Mouse (Mus musculus) forebrain, embryonic 15.5 days (tissue): ENCODE measurements around the gene Odf2. TPM values are rescaled to one million over a fixed set of nuclear protein-coding genes. Genes with fewer than 3 reads are reported as not detected.
"Not testable (repeated sequence)": the region's sequence is repeated elsewhere in the genome, so short reads cannot be mapped to it uniquely, and the experiment has no call there.

Experiments
- ATAC-seq: fragments of 200-750 bp; cut with Nextera tagmentation; replicated peaks from 2 replicates; pipeline ENCODE4 v1.8.0; 2017; ENCODE audit warnings: mild to moderate bottlenecking, moderate TSS enrichment, moderate library complexity
- H3K27ac ChIP-seq: fragments of 300-500 bp; sonication (generic); replicated peaks from 2 replicates; pipeline ENCODE4 v1.5.1; 2015; ENCODE audit warnings: mild to moderate bottlenecking, inconsistent platforms
- H3K27me3 ChIP-seq: fragments of 300-500 bp; sonication (generic); 2 replicates; pipeline ENCODE4 v1.6.1; 2015; ENCODE audit warnings: inconsistent platforms
- H3K36me3 ChIP-seq: fragments of 300-500 bp; sonication (generic); 2 replicates; pipeline ENCODE4 v1.6.1; 2015; ENCODE audit warnings: mild to moderate bottlenecking, inconsistent platforms
- H3K4me1 ChIP-seq: fragments of 300-500 bp; sonication (generic); 2 replicates; pipeline ENCODE4 v1.6.1; 2015; ENCODE audit warnings: inconsistent platforms
- H3K4me2 ChIP-seq: fragments of 300-500 bp; sonication (generic); replicated peaks from 2 replicates; pipeline ENCODE4 v1.6.1; 2015; ENCODE audit warnings: mild to moderate bottlenecking, inconsistent platforms
- H3K4me3 ChIP-seq: fragments of 300-500 bp; sonication (generic); 2 replicates; pipeline ENCODE4 v1.5.1; 2015; ENCODE audit warnings: mild to moderate bottlenecking, inconsistent platforms
- H3K9ac ChIP-seq: fragments of 300-500 bp; sonication (generic); replicated peaks from 2 replicates; pipeline ENCODE4 v1.6.1; 2015; ENCODE audit warnings: mild to moderate bottlenecking, inconsistent platforms
- H3K9me3 ChIP-seq: fragments of 300-500 bp; sonication (generic); 2 replicates; pipeline ENCODE4 v1.6.1; 2016; ENCODE audit warnings: inconsistent platforms
- WGBS: fragments of 180-500 bp; shearing (Covaris S2); methylation state at CpG from one replicate; pipeline ENCODE4 v1.1.7; 2015; ENCODE audit warnings: mixed read lengths; 5-methylcytosine and 5-hydroxymethylcytosine counted together
- polyA plus RNA-seq: library from polyadenylated mRNA; unstranded; fragments of >200 nt; fragmentation: Nextera tagmentation; extraction: Ambion mirVana; gene quantifications from 2 replicates; pipeline ENCODE4 v1.2.1, GENCODE M21; 2015

The Odf2 gene
- polyA plus RNA-seq, 1 experiment from 2014 or later: 67.9 TPM

DNA sequence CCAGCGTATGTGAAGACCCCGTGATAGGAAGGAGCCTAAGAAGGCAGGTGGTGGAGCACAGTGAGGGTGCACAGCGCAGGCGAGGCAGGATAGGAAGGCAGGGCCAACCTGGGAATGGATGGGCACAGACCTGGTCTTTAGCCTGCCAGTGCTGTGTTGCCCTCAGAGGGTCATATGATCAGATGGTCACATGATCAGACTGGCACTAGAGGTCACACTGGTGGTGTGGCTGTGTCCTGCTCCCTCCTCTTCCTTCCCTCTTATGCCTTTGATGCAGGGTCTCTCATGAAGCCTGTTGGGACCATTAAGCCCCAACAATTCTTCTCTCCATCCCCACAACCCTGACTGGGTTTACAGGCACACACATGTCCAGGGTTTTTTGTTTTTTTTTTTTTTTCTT is 15.2 kb upstream of the Odf2 start:
- Histone ChIP-seq H3K36me3 (no peaks in the 10 kb centered on the region), H3K4me3 (no peak overlapping the region), H3K4me2 (no peak overlapping the region), H3K27me3 (no peaks in the 10 kb centered on the region), H3K9ac (no peak overlapping the region), H3K27ac (no peak overlapping the region), H3K4me1 (peaks cover 15% of the 10 kb centered on the region), H3K9me3 (no peaks in the 10 kb centered on the region)
- no peak for ATAC-seq
- WGBS: 84% methylated on average over 4 of the region's 4 CpGs

DNA sequence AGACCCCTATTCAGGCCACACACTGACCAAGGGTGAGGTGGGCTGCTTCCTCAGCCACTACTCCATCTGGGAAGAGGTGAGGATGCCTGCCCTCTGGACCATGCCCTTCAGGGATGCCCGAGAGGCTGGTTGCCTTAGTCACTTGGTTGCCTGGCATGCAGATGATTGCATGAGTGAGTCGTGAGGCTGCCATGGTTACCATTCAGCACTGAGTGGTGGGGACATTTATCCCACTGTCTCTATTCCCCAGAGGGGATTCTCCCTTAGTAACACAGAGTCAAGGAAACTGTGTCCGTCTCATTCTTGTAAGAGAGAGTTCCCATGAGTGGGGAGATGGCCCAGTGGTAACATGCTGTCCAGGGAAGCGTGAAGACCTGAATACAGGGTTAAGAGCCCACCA is 11.0 kb upstream of the Odf2 start:
- Histone ChIP-seq H3K9me3 (no peaks in the 10 kb centered on the region), H3K27ac (no peak overlapping the region), H3K27me3 (no peaks in the 10 kb centered on the region), H3K4me2 (no peak overlapping the region), H3K9ac (no peak overlapping the region), H3K4me3 (no peak overlapping the region), H3K4me1 (no peaks in the 10 kb centered on the region), H3K36me3 (no peaks in the 10 kb centered on the region)
- ATAC-seq: no peak
- WGBS: 57% methylated on average over 4 of the region's 4 CpGs

DNA sequence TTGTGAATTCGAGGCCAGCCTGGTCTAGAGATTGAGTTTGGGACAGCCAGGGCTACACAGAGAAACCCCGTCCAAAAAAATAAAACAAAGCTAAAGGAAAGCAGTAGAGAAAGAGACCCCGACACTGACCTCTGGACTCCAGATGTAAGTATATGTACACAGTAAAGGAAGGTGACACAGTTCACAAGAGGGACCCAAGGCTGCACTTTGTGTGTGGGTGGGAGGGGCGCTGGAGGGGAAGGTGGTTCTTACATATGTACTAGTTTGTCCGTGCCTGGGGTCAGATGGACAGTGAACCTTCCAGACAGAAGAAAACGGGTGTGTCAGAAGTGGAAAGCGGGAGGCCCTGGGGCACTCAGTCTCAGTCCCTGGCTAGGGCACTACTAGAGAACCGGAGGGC is 9.8 kb upstream of the Odf2 start:
- Histone ChIP-seq H3K4me2 (no peak overlapping the region), H3K27me3 (no peaks in the 10 kb centered on the region), H3K4me1 (no peaks in the 10 kb centered on the region), H3K27ac (no peak overlapping the region), H3K9ac (no peak overlapping the region), H3K9me3 (no peaks in the 10 kb centered on the region), H3K4me3 (no peak overlapping the region), H3K36me3 (no peaks in the 10 kb centered on the region)
- ATAC-seq: no peak
- 76% methylated on average over 8 of the region's 8 CpGs for whole genome bisulfite sequencing

DNA sequence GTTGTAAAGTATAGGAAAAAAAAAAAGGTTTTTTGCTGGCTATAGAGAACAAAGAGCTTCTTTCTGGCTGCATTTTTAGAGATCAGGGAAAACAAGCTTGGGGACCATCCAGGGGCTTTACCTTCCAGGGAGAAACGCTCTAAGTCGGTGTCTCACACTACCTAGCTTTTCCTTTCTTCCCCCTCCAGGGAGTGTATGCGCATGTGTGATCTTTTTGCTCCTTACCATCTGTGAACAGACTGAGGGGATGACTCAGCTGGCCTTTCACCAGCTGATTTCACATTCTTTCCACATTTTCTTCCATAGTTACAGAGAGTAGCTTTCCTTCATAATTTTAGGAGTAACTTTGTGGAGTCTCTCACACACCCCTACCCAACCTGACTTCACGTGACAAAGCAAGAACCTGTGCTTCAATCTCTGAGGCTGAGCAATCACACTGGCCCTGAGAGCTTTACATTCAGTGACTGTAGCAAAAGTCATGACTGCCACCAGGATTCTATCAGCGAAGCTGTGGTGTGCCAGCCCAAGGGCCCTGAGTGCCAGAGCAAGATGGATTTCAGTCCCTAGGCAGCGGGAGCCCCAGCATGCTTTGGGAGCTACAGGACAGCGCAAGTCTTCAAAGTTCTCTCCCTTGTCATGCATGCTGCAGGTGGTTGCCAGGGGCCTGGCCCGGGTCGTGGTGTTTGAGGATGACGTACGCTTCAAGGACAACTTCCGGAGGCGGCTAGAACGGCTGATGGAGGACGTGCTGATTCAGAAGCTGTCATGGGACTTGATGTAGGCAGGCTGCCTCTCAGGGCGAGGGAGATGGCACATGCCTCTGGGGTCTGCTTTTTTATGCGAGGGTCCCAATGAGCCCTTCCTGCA is 8.8 kb upstream of the Odf2 start:
- Histone ChIP-seq H3K36me3 (no peaks in the 10 kb centered on the region), H3K27me3 (no peaks in the 10 kb centered on the region), H3K9ac (no peak overlapping the region), H3K9me3 (no peaks in the 10 kb centered on the region), H3K27ac (no peak overlapping the region), H3K4me1 (no peaks in the 10 kb centered on the region), H3K4me2 (no peak overlapping the region), H3K4me3 (no peak overlapping the region)
- no peak for ATAC-seq
- 81% methylated on average over 17 of the region's 17 CpGs for WGBS

DNA sequence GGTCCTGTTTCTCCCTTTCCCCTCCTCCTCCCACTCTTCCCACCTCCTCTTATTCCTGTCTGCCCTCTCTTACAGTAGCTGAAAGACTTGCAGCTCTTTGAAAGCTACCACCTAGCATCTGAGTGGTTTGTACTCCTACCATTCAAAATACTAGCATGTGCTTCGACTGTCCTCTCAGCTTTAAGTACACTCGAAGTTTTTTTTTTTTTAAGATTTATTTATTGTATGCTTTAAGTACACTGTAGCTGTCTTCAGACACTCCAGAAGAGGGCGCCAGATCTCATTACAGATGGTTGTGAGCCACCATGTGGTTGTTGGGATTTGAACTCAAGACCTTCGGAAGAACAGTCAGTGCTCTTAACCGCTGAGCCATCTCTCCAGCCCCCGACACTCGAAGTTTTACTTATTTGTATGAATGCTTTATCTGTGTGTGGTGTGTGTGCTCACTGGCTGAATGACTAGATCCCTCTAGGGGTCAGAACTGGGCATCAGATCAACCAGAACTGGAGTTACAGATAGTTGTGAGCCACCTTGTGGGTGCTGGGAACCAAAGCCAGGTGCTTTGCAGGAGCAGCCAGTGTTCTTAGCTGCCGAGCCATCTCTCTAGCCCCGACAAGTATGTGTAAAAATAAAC is 2.2 kb upstream of the Odf2 start:
- not testable (repeated sequence) for ATAC-seq, H3K9me3 ChIP-seq, H3K4me3 ChIP-seq, H3K27ac ChIP-seq, H3K36me3 ChIP-seq, H3K4me2 ChIP-seq, H3K9ac ChIP-seq, H3K27me3 ChIP-seq
- 88% methylated on average over 9 of the region's 9 CpGs for WGBS
- H3K4me1 ChIP-seq: peaks cover 18% of the 10 kb centered on the region

DNA sequence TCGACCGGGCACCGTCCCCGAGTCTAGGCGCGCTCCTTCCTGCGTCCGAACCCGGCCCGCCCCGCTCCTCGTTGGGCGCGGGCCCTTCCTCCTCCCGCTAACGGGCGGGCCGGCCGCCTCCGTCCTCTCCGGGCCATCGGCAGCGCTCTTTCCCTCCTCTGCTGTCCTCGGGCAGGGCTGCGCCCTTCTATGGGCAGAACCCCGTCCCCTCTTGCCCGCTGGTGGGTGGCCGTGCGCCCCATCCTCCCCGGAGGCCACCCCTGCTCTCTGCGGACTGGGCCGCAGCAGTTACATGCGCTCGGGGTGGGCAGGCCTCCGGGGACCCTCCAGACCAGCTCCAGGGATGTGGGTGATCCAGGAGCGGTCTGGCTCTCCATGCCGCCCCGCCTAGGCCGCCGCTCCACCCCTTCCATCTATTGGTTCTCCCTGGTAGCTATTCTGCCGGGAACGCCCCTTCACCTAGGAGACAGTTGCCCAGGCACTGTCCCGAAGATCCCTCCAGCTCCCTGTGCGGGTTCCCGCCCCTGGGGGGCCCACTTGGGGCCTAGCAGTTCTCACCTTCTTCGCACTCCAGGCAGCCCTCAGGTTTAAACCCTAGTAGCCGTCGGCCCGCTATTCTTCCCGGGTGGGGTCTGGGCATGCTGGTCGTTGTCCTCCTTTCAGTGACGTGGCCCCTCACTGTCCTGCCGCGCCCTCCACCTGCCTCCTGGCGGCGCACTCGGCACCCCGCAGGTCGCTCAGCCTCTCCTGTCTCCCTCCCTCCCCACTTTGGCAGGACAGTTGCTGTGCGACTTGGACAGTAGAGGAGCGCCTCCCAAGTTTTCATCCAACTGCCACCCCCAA is 1.2 kb downstream of the Odf2 start:
- H3K9me3 ChIP-seq: no peaks in the 10 kb centered on the region
- peak; percentile 87 for ATAC-seq
- H3K9ac ChIP-seq: peak overlapping the region; percentile 94
- peak overlapping the region; percentile 83 for H3K4me3 ChIP-seq
- H3K4me2 ChIP-seq: peak overlapping the region; percentile 91
- no peaks in the 10 kb centered on the region for H3K27me3 ChIP-seq
- peaks cover 18% of the 10 kb centered on the region for H3K4me1 ChIP-seq
- H3K36me3 ChIP-seq: peaks cover 23% of the 10 kb centered on the region
- under 1% methylated on average over 59 of the region's 61 CpGs for WGBS
- peak overlapping the region; percentile 86 for H3K27ac ChIP-seq

DNA sequence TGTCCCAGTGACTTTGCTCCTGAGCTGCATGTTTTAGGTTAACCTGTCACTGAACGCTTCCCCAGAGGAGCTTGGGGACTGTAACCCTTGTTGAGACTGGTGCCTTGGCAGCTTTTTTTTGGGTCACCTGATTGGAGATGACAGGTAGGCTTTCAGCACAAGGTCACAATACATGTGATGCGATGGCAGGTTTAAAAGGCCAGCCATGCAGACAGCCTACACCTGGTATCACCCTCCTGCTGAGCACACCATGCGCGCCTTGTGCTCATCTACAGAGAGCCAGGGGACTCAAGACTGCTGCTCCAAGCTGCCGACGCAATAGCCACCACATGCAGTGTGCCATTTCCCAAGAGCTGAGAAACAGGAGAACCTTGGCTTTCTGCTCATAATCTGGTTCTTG is 2.8 kb downstream of the Odf2 start:
- H3K4me1 ChIP-seq: peaks cover 18% of the 10 kb centered on the region
- ATAC-seq: no peak
- H3K9ac ChIP-seq: no peak overlapping the region
- H3K27ac ChIP-seq: no peak overlapping the region
- peaks cover 36% of the 10 kb centered on the region for H3K36me3 ChIP-seq
- H3K9me3 ChIP-seq: no peaks in the 10 kb centered on the region
- H3K27me3 ChIP-seq: no peaks in the 10 kb centered on the region
- no peak overlapping the region for H3K4me3 ChIP-seq
- 92% methylated on average over 6 of the region's 6 CpGs for WGBS
- H3K4me2 ChIP-seq: no peak overlapping the region

DNA sequence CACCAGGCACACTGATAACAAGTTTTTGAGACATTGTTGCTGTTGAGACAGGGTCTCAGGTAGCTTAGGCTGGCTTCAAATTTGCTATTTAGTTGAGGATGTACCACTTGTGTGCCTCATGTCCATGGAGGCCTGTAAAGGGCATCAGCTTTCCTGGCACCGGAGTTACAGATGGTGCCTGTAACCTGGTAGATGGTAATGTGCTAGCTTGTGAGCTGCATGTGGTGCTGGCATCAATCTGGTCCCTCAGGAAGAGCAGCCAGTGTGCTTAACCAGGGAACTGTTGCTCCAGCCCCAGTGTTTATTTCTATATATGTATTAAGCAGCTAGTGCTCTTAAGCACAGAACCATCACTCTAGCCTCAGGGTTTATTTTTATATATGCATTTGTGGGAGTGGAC is 7.0 kb downstream of the Odf2 start:
- H3K4me1 ChIP-seq: peaks cover 4% of the 10 kb centered on the region
- H3K27me3 ChIP-seq: no peaks in the 10 kb centered on the region
- no peak overlapping the region for H3K27ac ChIP-seq
- peaks cover 77% of the 10 kb centered on the region for H3K36me3 ChIP-seq
- no peaks in the 10 kb centered on the region for H3K9me3 ChIP-seq
- no peak for ATAC-seq
- H3K4me3 ChIP-seq: no peak overlapping the region
- no peak overlapping the region for H3K4me2 ChIP-seq
- WGBS: 89% methylated on average over 1 of the region's 1 CpGs
- no peak overlapping the region for H3K9ac ChIP-seq

DNA sequence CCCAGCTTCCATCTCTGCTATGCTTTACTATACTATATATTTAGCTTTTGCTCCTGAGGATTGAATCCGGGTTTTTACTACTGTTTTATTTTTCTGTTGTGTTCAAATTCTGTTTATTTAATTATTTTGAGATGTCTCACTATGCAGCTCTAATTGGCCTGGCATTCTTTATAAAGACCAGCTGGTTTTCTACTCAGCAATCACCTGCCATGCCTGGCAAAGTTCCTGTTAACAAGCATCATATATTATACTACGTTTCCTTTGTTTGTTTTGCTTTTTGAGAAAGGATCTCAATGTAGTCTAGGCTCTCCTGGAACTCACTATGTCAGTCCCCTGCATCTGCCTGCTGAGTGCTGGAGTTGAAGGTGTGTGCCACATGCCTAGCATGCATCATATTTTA is 8.3 kb downstream of the Odf2 start:
- no peak overlapping the region for H3K4me2 ChIP-seq
- ATAC-seq: no peak
- H3K27ac ChIP-seq: peak overlapping the region; percentile 45; the same call in 1 of the 2 replicates
- 73% methylated on average over 2 of the region's 2 CpGs for WGBS
- no peak overlapping the region for H3K9ac ChIP-seq
- H3K4me1 ChIP-seq: no peaks in the 10 kb centered on the region
- H3K27me3 ChIP-seq: no peaks in the 10 kb centered on the region
- H3K4me3 ChIP-seq: no peak overlapping the region
- H3K9me3 ChIP-seq: no peaks in the 10 kb centered on the region
- H3K36me3 ChIP-seq: peaks cover 90% of the 10 kb centered on the region

DNA sequence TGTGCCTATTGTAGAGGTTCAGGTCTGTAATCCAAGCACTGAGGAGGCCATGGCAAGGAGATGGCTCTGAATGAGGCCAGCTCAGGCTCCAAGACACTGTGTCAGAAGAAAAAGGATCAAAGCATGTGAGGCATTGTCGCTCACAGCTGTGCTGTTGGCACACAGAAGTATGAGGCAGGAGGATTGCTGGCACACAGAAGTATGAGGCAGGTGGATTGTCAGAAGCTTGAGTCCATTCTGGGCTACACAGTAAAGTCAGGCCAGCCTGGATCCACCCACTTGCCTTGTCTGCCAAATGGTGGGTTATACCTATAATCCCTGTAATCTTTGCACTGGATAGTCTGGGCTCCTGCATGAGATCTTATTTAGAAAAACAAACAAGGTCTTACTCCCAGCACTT is 9.1 kb downstream of the Odf2 start:
- Histone ChIP-seq H3K4me2 (no peak overlapping the region), H3K27ac (no peak overlapping the region; the same call in 1 of the 2 replicates), H3K4me3 (no peak overlapping the region), H3K9me3 (no peaks in the 10 kb centered on the region), H3K36me3 (peaks cover 93% of the 10 kb centered on the region), H3K27me3 (no peaks in the 10 kb centered on the region), H3K4me1 (no peaks in the 10 kb centered on the region), H3K9ac (no peak overlapping the region)
- no peak for ATAC-seq
- 88% methylated on average over 1 of the region's 1 CpGs for WGBS

DNA sequence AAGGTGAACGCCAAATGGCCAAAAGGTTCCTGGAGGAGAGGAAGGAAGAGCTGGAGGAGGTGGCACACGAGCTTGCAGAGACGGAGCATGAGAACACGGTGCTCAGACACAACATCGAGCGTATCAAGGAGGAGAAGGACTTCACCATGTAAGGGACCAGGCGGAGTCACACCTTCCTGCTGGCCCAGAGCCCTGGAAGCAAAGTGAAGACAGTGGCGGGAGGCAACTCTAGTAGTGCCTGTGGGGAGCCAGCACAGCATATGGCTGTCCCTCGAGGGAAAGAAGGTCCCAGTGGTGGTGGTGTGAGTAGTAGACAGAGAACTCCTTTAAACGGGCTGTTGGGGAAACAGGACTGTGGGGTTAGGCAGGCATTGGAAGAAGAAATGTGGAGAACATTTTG is 13.2 kb downstream of the Odf2 start:
- H3K9me3 ChIP-seq: no peaks in the 10 kb centered on the region
- peaks cover 94% of the 10 kb centered on the region for H3K36me3 ChIP-seq
- H3K9ac ChIP-seq: no peak overlapping the region
- no peak overlapping the region for H3K27ac ChIP-seq
- no peak overlapping the region for H3K4me3 ChIP-seq
- H3K27me3 ChIP-seq: no peaks in the 10 kb centered on the region
- no peaks in the 10 kb centered on the region for H3K4me1 ChIP-seq
- WGBS: 87% methylated on average over 10 of the region's 10 CpGs
- no peak overlapping the region for H3K4me2 ChIP-seq
- no peak for ATAC-seq

DNA sequence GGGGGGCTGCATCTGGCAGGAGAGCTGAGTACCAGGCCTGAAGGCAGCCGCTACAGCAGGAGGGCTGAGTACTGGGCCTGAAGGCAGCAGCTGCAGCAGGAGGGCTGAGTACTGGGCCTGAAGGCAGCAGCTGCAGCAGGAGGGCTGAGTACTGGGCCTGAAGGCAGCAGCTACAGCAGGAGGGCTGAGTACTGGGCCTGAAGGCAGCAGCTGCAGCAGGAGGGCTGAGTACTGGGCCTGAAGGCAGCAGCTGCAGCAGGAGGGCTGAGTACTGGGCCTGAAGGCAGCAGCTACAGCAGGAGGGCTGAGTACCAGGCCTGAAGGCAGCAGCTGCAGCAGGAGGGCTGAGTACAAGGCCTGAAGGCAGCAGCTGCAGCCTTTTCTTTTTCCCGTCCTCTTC is 19.1 kb downstream of the Odf2 start:
- H3K27ac ChIP-seq, H3K4me1 ChIP-seq, H3K27me3 ChIP-seq, ATAC-seq, H3K4me3 ChIP-seq, H3K9ac ChIP-seq, H3K9me3 ChIP-seq, H3K4me2 ChIP-seq: not testable (repeated sequence)
- peaks cover 72% of the 10 kb centered on the region for H3K36me3 ChIP-seq
- 87% methylated on average over 2 of the region's 2 CpGs for WGBS
